Mouse (Mus musculus): ENCODE measurements around the gene Arl2bp. TPM values are rescaled to one million over a fixed set of nuclear protein-coding genes. Genes with fewer than 3 reads are reported as not detected.

Arl2bp gene
- polyA plus RNA-seq, 1 experiment: 50.7 TPM

- peaks cover 49% of the 10 kb centered on the region for H3K36me3 ChIP-seq (ENCODE audit: control insufficient read depth, insufficient read depth, low read length)
- H3K4me1 ChIP-seq (ENCODE audit: control insufficient read depth, insufficient read depth, insufficient read length, low read length): no peaks in the 10 kb centered on the region
- H3K4me3 ChIP-seq (ENCODE audit: low read depth, low read length): no peak overlapping the region
- WGBS: 95% methylated on average over 3 of the region's 3 CpGs
- TF ChIP-seq CTCF (IDR thresholded peaks at IDR 0.05; ENCODE audit: extremely low read depth, insufficient read length, insufficient replicate concordance, low read depth, low read length) (no peak), POLR2A (IDR thresholded peaks at IDR 0.05; ENCODE audit: low read depth, low read length) (no peak)
- no peak overlapping the region for H3K27ac ChIP-seq (ENCODE audit: insufficient read depth, low read depth, low read length)
- H3K27me3 ChIP-seq (ENCODE audit: control insufficient read depth, insufficient read depth, low read length): no peaks in the 10 kb centered on the region
Observed at GRCm38 (mm10) chr8:94646165-94646564, 20.2 kb upstream of the Arl2bp start.

DNA sequence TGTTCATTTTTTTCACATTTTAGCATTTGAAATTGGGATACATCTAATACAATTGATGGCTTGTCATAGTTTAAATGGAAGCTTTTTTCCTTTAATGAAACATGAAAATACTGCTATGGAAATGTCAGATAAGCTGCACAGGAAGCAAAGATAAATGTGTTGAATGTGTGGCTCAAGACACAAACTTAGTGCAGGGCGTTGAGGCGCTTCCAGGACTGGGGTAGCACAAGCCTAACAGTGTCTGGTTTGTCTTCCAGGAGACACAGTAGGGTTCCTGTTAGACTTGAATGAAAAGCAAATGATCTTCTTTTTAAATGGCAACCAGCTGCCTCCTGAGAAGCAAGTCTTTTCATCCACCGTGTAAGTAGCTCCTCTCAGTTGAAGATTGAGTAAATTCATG, 16.9 kb upstream of the Arl2bp start:
- WGBS: 91% methylated on average over 3 of the region's 3 CpGs
- TF ChIP-seq CTCF (IDR thresholded peaks at IDR 0.05; ENCODE audit: extremely low read depth, insufficient read length, insufficient replicate concordance, low read depth, low read length) (no peak), POLR2A (IDR thresholded peaks at IDR 0.05; ENCODE audit: low read depth, low read length) (no peak)
- no peak overlapping the region for H3K4me3 ChIP-seq (ENCODE audit: low read depth, low read length)
- peaks cover 47% of the 10 kb centered on the region for H3K36me3 ChIP-seq (ENCODE audit: control insufficient read depth, insufficient read depth, low read length)
- H3K27me3 ChIP-seq (ENCODE audit: control insufficient read depth, insufficient read depth, low read length): no peaks in the 10 kb centered on the region
- no peaks in the 10 kb centered on the region for H3K4me1 ChIP-seq (ENCODE audit: control insufficient read depth, insufficient read depth, insufficient read length, low read length)
- no peak overlapping the region for H3K27ac ChIP-seq (ENCODE audit: insufficient read depth, low read depth, low read length)

GRCm38 (mm10) chr8:94652951-94653350, 13.4 kb upstream of the Arl2bp start:
- peaks cover 40% of the 10 kb centered on the region for H3K36me3 ChIP-seq (ENCODE audit: control insufficient read depth, insufficient read depth, low read length)
- no peaks in the 10 kb centered on the region for H3K27me3 ChIP-seq (ENCODE audit: control insufficient read depth, insufficient read depth, low read length)
- no peaks in the 10 kb centered on the region for H3K4me1 ChIP-seq (ENCODE audit: control insufficient read depth, insufficient read depth, insufficient read length, low read length)
- H3K27ac ChIP-seq (ENCODE audit: insufficient read depth, low read depth, low read length): no peak overlapping the region
- no peak for TF ChIP-seq POLR2A (IDR thresholded peaks at IDR 0.05; ENCODE audit: low read depth, low read length)
- no peak for TF ChIP-seq CTCF (IDR thresholded peaks at IDR 0.05; ENCODE audit: extremely low read depth, insufficient read length, insufficient replicate concordance, low read depth, low read length)
- H3K4me3 ChIP-seq (ENCODE audit: low read depth, low read length): no peak overlapping the region
- WGBS: 95% methylated on average over 3 of the region's 3 CpGs

- Histone ChIP-seq H3K4me3 (ENCODE audit: low read depth, low read length) (no peak overlapping the region), H3K4me1 (ENCODE audit: control insufficient read depth, insufficient read depth, insufficient read length, low read length) (no peaks in the 10 kb centered on the region), H3K27ac (ENCODE audit: insufficient read depth, low read depth, low read length) (no peak overlapping the region), H3K36me3 (ENCODE audit: control insufficient read depth, insufficient read depth, low read length) (peaks cover 36% of the 10 kb centered on the region), H3K27me3 (ENCODE audit: control insufficient read depth, insufficient read depth, low read length) (no peaks in the 10 kb centered on the region)
- no peak for TF ChIP-seq POLR2A (IDR thresholded peaks at IDR 0.05; ENCODE audit: low read depth, low read length)
- TF ChIP-seq CTCF (IDR thresholded peaks at IDR 0.05; ENCODE audit: extremely low read depth, insufficient read length, insufficient replicate concordance, low read depth, low read length): no peak
Observed at GRCm38 (mm10) chr8:94654994-94655393, 11.4 kb upstream of the Arl2bp start.

DNA sequence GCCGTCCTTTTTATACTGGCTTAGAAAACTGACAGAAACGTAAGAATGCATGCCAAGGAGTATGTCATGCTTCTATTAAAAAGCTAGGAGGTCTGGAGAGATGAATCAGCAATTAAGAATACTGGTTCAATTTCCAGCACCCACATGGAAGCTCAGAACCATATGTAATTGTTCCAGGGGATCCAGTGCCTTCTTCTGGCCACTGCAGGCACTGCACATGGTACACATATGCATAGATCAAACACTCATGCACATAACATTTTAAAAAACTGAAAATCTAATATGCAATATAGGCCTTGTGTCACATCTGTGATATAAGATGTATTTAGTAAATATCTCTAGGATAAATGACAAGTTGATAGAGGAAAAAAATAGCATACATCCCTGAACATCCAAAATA, 8.4 kb upstream of the Arl2bp start:
- WGBS: 99% methylated on average over 2 of the region's 2 CpGs
- Histone ChIP-seq H3K4me3 (ENCODE audit: low read depth, low read length) (no peak overlapping the region), H3K36me3 (ENCODE audit: control insufficient read depth, insufficient read depth, low read length) (peaks cover 21% of the 10 kb centered on the region), H3K27ac (ENCODE audit: insufficient read depth, low read depth, low read length) (no peak overlapping the region), H3K4me1 (ENCODE audit: control insufficient read depth, insufficient read depth, insufficient read length, low read length) (peaks cover 7% of the 10 kb centered on the region; the same call in 1 of the 2 replicates), H3K27me3 (ENCODE audit: control insufficient read depth, insufficient read depth, low read length) (no peaks in the 10 kb centered on the region)
- no peak for TF ChIP-seq POLR2A (IDR thresholded peaks at IDR 0.05; ENCODE audit: low read depth, low read length)
- TF ChIP-seq CTCF (IDR thresholded peaks at IDR 0.05; ENCODE audit: extremely low read depth, insufficient read length, insufficient replicate concordance, low read depth, low read length): no peak

DNA sequence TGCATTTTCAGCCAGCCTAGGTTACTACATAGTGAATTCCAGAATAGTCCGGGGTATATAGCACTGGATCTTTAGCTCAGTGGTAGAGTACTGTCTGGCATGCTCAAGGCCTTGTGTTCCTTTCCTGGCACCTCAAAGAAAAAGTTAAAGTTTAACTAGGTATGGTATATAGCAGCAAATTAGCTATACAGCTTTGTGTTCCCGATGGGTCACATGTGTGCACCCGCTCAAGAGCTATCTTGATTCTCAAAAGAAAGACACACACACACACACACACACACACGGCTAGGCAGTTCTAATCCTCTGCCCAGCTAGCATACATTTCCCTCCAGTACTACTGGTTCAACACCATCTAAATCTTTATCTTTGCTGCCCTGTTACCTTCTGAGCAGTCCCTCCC, 6.0 kb upstream of the Arl2bp start:
- Histone ChIP-seq H3K36me3 (ENCODE audit: control insufficient read depth, insufficient read depth, low read length) (peaks cover 12% of the 10 kb centered on the region), H3K27ac (ENCODE audit: insufficient read depth, low read depth, low read length) (peak overlapping the region; percentile 72), H3K4me3 (ENCODE audit: low read depth, low read length) (no peak overlapping the region), H3K4me1 (ENCODE audit: control insufficient read depth, insufficient read depth, insufficient read length, low read length) (peaks cover 7% of the 10 kb centered on the region; the same call in 1 of the 2 replicates), H3K27me3 (ENCODE audit: control insufficient read depth, insufficient read depth, low read length) (no peaks in the 10 kb centered on the region)
- TF ChIP-seq CTCF (IDR thresholded peaks at IDR 0.05; ENCODE audit: extremely low read depth, insufficient read length, insufficient replicate concordance, low read depth, low read length) (no peak), POLR2A (IDR thresholded peaks at IDR 0.05; ENCODE audit: low read depth, low read length) (no peak)
- WGBS: 35% methylated on average over 4 of the region's 4 CpGs

GRCm38 (mm10) chr8:94664722-94665121, 1.7 kb upstream of the Arl2bp start:
- Histone ChIP-seq H3K36me3 (ENCODE audit: control insufficient read depth, insufficient read depth, low read length) (0 out of 2 replicates have a peak, but pooled peaks cover 5% of the 10 kb centered on the region), H3K4me3 (ENCODE audit: low read depth, low read length) (no peak overlapping the region), H3K4me1 (ENCODE audit: control insufficient read depth, insufficient read depth, insufficient read length, low read length) (peaks cover 7% of the 10 kb centered on the region; the same call in 1 of the 2 replicates), H3K27me3 (ENCODE audit: control insufficient read depth, insufficient read depth, low read length) (no peaks in the 10 kb centered on the region), H3K27ac (ENCODE audit: insufficient read depth, low read depth, low read length) (no peak overlapping the region)
- TF ChIP-seq POLR2A (IDR thresholded peaks at IDR 0.05; ENCODE audit: low read depth, low read length): no peak
- WGBS: 78% methylated on average over 2 of the region's 2 CpGs

DNA sequence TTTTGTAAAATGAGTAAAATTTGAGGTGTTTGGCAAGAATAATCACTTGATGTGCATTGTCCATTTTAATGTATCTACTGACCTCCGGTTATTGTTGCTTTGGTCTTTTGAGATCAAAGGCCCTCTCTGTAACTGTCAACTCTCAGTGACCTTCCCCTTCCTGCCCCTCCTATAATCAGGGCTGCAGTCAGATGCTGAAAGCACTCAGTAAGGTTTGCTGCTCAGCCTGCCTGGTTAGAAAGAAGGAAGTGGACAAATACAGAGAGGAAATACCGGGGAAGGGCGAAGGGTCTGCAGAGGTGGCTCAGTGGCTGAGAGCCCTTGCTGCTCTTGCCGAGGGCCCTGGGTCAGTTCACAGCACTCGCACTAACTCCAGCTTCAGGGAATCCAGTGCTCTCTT, 8.0 kb downstream of the Arl2bp start:
- TF ChIP-seq POLR2A (IDR thresholded peaks at IDR 0.05; ENCODE audit: low read depth, low read length) (no peak), CTCF (IDR thresholded peaks at IDR 0.05; ENCODE audit: extremely low read depth, insufficient read length, insufficient replicate concordance, low read depth, low read length) (no peak)
- WGBS: 78% methylated on average over 5 of the region's 5 CpGs
- H3K4me1 ChIP-seq (ENCODE audit: control insufficient read depth, insufficient read depth, insufficient read length, low read length): peaks cover 5% of the 10 kb centered on the region; the same call in 1 of the 2 replicates
- H3K36me3 ChIP-seq (ENCODE audit: control insufficient read depth, insufficient read depth, low read length): peaks cover 35% of the 10 kb centered on the region
- H3K27ac ChIP-seq (ENCODE audit: insufficient read depth, low read depth, low read length): no peak overlapping the region
- no peaks in the 10 kb centered on the region for H3K27me3 ChIP-seq (ENCODE audit: control insufficient read depth, insufficient read depth, low read length)
- H3K4me3 ChIP-seq (ENCODE audit: low read depth, low read length): no peak overlapping the region
